Mouse (Mus musculus): ENCODE measurements around the gene Cela3a.
"Not testable (repeated sequence)": the region's sequence is repeated elsewhere in the genome, so short reads cannot be mapped to it uniquely, and the experiment has no call there.

The Cela3a gene

DNA sequence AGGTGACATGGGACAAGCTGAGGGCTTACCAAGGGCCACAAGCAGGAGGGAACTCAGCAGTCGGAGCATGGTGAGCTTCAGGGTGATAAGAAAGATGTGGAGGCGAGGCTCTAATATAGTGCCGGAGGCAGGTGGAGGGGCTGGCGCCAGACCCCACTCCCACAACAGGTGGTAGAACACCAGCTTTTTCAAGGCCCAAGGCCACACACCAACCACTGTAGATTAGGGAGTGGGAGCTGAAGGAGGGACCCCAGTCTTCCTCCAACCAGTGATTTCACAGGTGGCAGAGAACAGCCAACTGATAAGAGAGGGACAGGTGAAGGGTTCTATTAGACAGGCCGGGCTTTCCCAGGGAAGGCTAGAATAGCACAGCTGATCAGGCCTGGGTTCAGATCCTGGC lies at the start of gene Cela3a:
Gene Cela3a, minus strand, starts transcription at position 101 of the 400 bp plus-strand sequence.
- no peak for ATAC-seq (ENCODE audit: insufficient number of reproducible peaks, low FRiP score, low TSS enrichment)

DNA sequence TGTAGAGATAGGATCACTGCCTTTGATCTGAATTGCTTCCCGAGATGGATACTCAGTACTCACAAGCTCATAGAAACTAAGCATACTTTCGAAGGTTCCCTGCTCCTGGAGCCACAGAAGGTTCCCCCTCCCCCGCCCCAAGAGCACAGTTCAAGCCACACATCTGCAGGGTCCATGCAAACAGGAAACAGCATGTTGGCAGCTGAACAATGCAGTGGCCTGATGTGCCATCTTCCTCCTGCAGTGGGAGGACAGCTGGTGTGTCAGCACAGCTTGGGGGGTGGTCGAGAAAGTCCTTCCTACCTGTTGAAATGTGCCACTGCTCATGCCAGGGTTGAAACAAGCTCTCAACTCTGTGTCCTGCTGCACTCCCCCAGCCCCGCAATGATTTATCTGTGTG lies 49.3 kb upstream of the Cela3a start:
- no peak for ATAC-seq (ENCODE audit: insufficient number of reproducible peaks, low FRiP score, low TSS enrichment)

DNA sequence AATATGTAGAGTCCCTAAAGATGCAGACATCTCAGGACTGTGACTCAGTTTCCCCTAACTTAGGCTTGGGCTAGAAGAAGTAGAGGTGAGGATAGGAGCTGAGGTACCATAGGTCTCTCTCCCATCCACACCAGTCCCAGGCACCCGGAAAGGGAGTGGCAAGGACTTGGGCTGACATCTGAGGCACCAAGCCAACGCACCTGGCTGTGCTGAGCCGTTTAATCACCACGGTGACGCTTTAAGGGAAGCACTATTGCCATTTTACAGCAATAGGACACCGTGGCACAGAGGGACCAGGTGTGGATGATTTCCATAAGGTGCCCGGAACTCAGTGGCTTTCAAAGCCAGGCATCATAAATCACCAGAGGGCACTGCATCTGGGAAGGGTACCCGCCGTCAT lies 48.7 kb upstream of the Cela3a start:
- no peak for ATAC-seq (ENCODE audit: insufficient number of reproducible peaks, low FRiP score, low TSS enrichment)

DNA sequence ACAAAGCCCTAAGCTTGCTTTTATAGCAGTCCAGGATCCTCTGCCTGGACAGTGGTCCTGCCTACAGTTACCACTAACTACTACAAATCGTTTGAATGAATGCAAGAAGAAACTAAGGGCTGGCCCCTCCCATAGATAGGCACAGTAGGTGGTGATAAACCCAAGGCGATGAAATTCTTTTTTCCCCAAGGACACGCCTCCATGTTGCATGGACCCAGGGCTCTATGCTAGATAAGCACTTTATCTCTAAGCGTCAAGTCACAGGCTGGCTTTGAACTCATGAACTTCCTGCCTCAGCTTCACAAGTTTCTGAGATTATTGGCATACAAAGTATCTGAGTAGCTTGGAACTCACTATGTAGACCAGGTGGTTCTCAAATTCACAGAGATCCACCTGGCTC lies 47.7 kb upstream of the Cela3a start:
- ATAC-seq (ENCODE audit: insufficient number of reproducible peaks, low FRiP score, low TSS enrichment), result no peak

DNA sequence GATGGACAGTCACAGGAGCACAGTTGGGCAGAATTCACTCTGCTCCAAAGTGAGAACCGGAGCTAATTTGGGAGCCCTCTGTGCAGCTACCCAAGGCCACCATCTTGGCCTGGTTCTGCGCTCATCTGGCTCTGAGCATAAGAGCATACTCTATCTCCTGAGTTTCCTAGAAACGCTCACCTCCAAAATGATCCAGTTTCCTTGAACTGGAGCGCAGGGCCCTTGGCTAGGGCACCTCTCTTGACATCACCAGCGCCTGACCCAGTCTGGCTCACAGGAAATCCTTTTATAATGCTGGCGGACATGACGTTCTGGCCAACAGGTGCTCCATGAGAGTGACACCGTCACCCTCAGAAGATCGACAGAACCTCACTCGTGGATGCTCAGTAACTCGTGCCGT lies 47.0 kb upstream of the Cela3a start:
- ATAC-seq (ENCODE audit: insufficient number of reproducible peaks, low FRiP score, low TSS enrichment), result no peak

DNA sequence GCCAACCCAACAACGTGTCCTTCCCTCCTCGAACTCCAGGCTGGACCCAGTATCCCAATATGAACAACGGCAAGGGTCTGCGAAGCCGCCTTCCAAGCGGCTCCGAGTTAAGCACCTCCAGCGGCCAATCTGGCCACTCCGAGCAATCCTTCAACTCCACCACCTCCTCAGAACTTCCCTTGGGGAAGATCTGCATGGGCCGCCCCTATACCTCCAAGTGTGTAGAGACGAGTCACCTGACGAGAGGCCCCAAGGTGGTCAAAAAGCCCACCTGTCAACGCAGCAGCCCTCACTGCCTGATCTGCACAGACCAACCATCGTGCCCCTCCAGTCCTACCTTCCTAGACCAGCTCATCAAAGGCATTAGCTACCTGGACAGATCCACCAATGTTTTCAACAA lies 45.0 kb upstream of the Cela3a start:
- no peak for ATAC-seq (ENCODE audit: insufficient number of reproducible peaks, low FRiP score, low TSS enrichment)

DNA sequence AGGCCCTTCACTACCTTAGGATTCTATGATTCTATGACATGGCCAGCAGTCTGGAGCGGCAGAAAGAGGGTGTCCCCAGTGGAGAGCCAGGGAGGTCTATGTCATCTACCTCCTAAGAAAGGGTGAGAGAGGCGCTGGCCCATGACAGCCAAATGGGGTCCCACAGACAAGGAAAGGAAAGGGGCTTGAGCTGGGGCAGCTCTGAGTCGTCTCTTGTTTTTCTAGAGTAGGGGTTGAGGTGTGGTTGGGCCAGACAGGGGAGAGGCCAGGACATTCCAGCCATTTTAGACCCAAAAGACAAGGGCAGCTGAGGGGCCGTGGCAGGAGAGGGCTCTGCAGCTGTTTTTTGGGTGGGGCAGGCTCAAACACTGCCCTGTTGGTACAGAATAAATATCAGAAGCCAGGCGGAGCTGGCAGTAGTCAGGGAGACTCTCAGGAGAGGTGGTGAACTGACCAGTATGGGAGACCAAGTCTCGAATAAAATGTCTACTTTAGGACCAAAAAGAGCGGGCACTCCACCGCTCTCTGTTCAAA lies 43.7 kb upstream of the Cela3a start, which contains the start of gene 1700013G24Rik:
Gene 1700013G24Rik, plus strand, starts transcription at position 51 of the 534 bp plus-strand sequence.
- ATAC-seq (ENCODE audit: insufficient number of reproducible peaks, low FRiP score, low TSS enrichment), result no peak

DNA sequence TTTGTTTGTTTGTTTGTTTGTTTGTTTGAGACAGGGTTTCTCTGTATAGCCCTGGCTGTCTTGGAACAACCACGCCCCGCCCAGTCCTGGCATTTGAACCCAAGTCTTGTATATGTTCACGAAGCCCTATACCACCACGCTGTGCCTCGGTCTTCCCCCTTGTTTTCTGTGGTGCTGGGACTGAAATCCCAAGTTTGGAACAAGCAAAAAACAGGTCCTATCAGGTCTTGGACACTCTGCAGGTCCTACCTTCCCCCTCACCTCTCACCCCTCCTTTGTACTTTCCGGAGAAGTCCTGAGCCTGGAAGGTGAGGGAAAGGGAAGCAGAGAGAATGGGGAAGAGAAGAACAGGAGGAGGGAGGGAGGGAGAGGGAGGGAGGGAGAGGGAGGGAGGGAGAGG lies 42.6 kb upstream of the Cela3a start:
- ATAC-seq (ENCODE audit: insufficient number of reproducible peaks, low FRiP score, low TSS enrichment), result no peak

DNA sequence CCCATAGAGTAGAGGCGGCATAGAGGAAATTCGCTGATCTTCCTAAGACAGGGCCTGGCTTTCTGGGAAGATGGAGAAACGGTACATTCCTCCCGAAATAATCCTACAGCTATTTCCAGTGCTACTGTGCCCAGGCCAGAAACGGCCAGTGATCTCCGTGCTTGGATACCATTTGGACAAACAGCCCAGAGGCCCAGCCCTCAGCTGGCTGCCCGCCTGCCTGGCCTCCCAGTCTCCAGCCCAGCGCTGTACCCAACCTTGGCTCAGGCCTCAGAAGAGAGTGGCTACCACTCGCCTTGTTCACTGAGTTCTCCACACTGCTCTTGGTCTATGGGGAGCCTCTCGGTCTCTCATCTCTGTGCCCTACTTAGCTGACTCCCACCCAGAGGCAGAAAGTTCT lies 40.1 kb upstream of the Cela3a start:
- no peak for ATAC-seq (ENCODE audit: insufficient number of reproducible peaks, low FRiP score, low TSS enrichment)

DNA sequence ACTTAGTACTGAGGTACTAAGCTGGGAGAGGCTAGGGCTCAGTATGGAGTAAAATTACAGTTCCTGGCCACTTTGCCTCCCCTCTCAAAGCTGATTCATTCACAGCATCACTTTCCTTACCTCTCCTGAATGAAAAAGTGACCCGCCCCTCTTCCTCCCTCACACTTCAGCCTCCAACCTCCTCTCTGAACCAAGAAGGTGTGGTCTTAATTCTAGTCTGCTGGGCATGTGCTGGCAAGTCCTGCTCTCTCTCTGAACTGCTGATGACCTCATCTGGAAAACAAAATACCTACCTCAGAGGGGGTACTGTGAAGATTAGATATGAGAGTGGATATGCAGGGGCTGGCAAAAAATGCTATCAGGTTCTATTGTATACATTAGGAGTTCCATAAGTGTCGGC lies 39.5 kb upstream of the Cela3a start:
- ATAC-seq (ENCODE audit: insufficient number of reproducible peaks, low FRiP score, low TSS enrichment), result no peak

DNA sequence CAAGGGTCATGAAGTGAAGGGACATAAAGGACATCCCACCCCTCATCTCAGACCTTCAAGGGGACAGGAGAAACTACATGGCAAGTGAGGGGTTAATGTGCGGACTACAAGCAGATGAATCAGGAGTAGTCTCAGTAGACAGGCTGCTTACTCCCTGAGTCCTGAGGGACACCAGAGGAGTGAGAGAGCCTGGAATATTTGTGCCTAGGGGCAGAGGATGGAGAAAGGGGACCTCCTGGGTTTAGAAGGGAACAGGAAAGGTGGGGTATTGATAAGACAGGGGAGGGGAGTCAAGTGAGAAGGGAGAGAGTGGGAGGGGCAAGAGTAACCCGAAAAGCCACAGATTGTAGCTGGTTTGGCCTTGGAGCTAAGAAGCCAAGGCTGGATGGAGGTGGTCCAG lies 39.0 kb upstream of the Cela3a start:
- ATAC-seq (ENCODE audit: insufficient number of reproducible peaks, low FRiP score, low TSS enrichment), result no peak

DNA sequence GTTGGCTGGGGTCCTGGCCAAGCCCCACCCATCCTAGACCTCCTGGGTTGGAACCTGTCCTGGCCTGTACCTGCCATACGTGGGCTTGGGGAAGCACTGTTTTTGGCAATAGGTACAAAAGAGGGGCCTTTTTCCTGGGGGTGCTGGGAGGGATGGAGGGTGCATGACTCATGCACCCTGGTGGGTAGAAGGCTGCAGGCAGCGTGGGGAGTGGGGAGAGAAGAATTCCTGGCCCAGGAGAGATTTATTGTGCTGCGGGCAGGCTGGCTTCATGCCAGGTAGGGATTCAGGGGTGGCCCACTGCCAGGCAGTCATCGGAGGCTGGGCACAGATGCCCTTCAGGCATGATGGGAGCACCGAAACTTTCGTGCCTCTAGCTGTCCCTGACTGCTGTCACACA lies 38.6 kb upstream of the Cela3a start:
- no peak for ATAC-seq (ENCODE audit: insufficient number of reproducible peaks, low FRiP score, low TSS enrichment)

DNA sequence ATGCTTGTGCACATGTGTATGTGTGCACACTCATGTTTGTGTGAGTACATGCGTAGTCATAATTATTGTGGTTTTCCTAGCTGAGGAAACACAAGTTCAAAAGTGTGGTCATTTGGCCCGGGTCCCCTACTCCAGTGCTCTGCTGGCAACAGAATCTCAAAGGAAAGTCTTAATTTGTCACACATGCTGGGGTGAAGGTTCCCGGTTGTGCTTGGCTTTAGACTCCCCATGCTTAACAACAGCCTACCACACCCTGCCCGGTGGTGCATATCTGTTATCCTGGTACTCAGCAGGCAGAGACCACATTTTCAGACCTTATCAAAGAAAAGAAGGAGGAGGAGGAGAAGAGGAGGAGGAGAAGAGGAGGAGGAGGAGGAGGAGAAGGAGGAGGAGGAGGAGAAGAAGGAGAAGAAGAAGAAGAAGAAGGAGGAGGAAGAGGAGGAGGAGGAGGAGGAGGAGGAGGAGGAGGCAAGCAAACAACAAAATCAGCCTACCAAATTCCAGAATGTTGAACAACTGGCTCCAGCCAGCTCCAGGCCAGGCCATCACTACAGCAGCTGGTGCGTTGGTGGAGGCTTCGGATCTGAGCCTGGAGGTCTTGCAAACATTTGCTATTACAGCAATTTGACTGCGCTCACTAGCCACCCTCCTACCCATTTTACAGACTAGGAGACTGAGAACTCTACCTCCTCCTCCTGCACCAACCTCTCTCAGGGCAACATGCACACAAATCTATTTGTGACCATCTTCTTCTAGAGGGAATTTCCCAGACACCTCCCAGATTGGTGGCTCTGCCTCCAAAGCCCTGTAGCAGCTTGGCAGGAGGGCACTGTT lies 38.0 kb upstream of the Cela3a start:
- ATAC-seq (ENCODE audit: insufficient number of reproducible peaks, low FRiP score, low TSS enrichment), result no peak

DNA sequence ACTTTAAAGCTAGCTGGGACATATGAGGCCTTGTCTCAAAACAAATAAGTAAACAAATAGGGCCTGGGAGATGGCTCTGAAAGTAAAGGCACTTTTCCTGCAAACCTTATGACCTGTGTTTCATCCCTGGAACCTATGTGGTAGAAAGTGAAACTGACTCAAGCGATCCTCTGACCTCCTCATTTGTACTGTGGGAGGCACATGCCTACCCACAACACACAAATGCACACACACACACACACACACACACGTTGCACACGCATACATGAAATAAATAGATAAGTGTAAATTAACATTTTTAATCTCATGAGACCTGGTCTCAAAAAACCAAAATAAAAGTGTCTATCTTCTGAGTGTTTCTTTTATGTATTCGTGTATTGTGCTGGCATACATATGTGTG lies 36.3 kb upstream of the Cela3a start:
- no peak for ATAC-seq (ENCODE audit: insufficient number of reproducible peaks, low FRiP score, low TSS enrichment)

DNA sequence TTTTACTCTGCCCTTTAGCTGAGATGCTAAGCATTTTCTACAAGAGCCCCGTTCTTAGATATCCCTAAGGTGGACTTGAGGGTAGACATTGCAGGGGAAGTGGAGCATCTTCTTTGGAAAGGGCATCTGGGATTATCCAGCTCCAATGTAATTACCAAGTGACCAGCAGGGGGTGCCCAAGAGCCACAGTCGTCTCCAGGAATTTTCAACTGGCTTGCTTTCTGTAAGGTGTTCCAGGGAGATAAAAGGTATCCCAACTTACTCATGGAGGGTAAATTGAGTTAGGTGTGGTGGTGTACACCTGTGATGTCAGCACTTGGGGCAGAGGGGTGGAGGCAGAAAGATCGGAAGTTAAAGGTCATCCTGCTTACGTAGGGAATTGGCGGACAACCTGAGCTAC lies 34.0 kb upstream of the Cela3a start:
- ATAC-seq (ENCODE audit: insufficient number of reproducible peaks, low FRiP score, low TSS enrichment), result peak; percentile 40; the same call in 1 of the 2 replicates

DNA sequence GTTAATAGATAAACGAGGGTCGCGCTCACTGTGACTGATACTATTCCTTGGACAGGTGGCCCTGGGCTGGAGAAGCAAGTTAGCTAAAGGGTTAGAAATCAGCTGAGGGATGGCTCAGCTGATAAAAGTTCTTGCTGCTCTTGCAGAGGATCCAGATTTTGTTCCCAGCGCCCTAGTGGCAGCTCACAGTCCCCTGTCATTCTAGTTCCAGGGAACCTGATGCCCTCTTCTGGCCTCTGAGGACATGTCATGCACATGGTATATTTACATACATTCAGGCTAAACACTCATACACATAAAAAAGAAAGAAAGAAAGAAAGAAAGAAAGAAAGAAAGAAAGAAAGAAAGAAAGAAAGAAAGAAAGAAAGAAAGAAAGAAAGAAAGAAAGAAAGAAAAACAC lies 31.7 kb upstream of the Cela3a start:
- ATAC-seq (ENCODE audit: insufficient number of reproducible peaks, low FRiP score, low TSS enrichment), result no peak

DNA sequence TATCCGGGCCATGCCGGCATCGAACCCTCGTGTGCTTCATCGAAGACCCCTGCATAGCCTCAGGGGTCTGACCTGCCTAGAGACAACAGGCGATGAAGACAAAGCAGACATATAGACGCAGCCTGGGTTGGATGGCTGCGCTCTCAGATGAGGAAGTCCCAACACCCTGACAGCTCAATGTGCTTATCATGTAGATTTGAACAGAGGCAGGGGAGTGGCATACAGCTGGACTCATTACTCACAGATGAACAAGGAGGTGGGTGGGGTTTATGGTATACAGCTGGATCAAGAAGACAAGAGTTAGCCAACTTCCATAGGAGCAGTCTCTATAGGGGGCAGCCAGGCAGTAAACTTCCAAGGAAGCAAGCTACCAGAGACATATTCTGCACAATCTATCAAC lies 29.3 kb upstream of the Cela3a start:
- no peak for ATAC-seq (ENCODE audit: insufficient number of reproducible peaks, low FRiP score, low TSS enrichment)

DNA sequence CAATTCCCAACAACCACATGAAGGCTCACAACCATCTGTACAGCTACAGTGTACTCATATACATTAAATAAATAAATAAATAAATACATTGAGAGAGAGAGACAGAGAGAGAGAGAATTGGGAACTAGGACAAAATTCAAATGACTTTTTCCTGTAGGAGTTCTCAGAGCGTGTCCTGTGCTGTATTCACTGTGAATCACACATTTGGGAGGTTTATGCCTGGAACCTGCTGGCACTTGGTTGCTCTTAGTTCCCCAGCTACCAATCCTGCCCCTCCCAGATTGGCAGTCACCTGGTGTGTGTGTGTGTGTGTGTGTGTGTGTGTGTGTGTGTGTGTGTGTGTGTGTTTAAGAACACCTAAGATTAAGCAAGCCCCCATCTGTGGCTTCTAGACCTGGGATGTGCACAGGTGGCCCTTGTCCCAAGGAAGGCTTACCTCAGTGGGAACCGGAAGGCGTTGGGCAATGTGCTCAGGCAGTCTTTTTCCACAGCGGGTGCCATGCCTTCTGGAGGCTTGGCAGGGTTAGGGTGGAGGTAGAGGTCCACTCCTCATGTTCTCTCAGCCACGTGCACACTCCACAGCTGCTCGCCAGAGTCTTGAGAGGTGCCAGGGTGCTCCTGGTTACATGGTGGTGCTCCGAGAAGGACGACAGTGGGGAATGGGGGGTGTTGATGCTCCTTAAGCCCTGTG lies 27.5 kb upstream of the Cela3a start:
- ATAC-seq (ENCODE audit: insufficient number of reproducible peaks, low FRiP score, low TSS enrichment), result no peak

DNA sequence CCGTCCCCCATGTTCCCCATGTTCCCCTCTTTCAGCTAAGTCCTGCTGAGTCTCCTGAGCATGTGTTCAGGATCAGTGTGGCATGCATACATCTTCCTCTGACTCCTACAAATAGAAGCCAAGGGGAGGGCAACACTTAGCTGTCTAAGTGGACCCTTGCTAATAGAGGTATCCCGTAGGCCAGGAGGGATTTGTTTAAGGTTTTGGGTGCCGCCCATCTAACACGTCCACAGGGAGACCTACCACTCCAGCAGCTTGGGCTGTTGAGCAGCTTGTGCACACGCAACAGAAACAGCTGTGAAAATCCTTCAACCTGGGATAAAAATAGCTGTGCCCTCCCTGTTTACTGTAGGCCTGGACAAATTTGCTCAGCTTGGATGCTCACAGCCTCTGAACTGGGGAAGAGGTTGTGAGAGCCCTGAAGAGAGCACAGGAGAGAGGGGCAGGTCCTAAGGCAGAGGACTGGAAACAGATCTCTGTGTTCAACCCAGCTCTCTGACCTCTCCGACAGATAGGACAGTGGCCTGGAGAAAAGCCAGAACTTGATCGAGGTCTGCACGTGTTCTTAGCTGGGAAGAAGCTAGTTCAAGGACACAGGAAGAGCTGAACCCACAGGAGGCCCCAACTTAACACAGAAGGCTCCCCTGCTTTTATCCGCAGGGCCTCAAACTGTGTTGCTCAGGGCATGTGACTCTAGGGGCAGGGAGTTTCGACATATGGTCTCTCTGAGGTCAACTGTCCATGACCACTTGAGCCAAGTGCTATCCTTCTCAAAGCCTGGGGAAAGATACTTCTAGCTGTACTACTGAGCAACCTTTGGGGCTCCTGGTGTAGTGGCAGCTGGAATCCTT lies 23.3 kb upstream of the Cela3a start:
- ATAC-seq (ENCODE audit: insufficient number of reproducible peaks, low FRiP score, low TSS enrichment), result not testable (repeated sequence)

DNA sequence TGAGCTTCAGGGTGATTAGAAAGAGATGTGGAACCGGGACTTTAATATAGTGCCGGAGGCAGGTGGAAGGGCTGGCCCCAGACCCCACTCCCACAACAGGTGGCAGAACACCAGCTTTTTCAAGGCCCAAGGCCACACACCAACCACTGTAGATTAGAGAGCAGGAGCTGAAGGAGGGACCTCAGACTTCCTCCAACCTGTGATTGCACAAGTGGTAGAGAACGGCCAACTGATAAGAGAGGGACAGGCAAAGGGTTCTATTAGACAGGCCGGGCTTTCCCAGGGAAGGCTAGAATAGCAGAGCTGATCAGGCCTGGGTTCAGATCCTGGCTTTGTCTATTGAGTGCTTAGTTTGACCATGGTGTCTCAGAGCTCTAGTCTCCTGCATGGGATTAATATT lies 20.9 kb upstream of the Cela3a start, which contains the start of gene Cela3b:
Gene Cela3b, minus strand, starts transcription at position 39 of the 400 bp plus-strand sequence.
- no peak for ATAC-seq (ENCODE audit: insufficient number of reproducible peaks, low FRiP score, low TSS enrichment)
